8 mouse cellular contexts compared by ENCODE assay signal in the genomic region with DNA sequence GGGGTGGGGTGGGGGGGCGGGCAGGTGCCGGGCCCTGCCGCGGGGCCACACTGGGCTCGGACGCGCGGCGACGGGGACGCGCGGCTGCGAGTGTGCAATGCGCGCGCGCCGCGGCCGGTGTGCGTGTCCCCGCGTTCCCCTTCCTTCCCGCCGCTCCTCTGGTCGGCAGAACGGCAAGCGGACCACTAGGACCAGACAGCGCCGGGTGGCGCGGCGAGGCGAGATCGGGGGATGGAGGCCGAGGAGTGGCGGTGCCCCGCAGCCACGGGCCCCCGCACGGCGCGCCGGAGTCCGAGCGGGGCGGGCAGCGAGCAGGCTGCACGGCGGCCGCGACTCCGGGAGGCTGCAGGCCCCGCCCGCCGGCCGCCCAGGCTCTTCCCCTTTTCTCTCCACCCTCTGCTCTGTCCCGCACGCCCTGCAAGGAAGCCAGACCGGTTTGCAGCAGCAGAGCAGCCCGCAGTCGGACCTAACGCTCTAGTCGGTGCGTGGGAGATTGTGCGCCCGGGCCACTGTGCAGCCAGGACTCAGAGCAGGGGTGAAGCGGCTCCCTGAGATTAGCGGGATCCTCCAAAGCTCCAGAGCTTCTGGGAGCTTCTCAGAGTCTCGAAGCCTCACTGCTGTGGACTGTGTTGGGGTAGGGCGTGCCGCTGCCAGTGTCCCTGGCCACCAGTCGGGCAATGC. TPM values are rescaled to one million over a fixed set of nuclear protein-coding genes. Genes with fewer than 3 reads are reported as not detected.
A peak's percentile ranks its signal among the peaks of the same experiment; 100 is the strongest.
DNase-seq lines count a peak whose midpoint lies in the region; ATAC-seq and TF ChIP-seq lines count a peak whose summit lies in the region.

No protein-coding gene starts in this region.

- TF ChIP-seq EP300 in heart, postnatal 0 days (IDR thresholded peaks at IDR 0.05; ENCODE audit: low read depth): no peak
- no peak for TF ChIP-seq EP300 in liver, postnatal 0 days (IDR thresholded peaks at IDR 0.05; ENCODE audit: low read depth)

- no peaks in the 10 kb centered on the region for H3K36me3 ChIP-seq in forebrain, embryonic 11.5 days (ENCODE audit: control insufficient read depth, insufficient read depth, low read length)
- H3K36me3 ChIP-seq in heart, postnatal 0 days (replicated peaks; ENCODE audit: control insufficient read depth, insufficient read depth, low read length): no peaks in the 10 kb centered on the region
- H3K36me3 ChIP-seq in liver, postnatal 0 days (replicated peaks; ENCODE audit: insufficient read depth, low read length): no peaks in the 10 kb centered on the region
- no peaks in the 10 kb centered on the region for H3K36me3 ChIP-seq in neural tube, embryonic 13.5 days
- no peaks in the 10 kb centered on the region for H3K36me3 ChIP-seq in testis, adult 2 months (ENCODE audit: control insufficient read depth, insufficient read depth, low read length)

- H3K27ac ChIP-seq in forebrain, embryonic 11.5 days (ENCODE audit: low read depth, low read length): peak overlapping the region; percentile 18; the same call in 1 of the 2 replicates
- peak overlapping the region; percentile 94 for H3K27ac ChIP-seq in heart, postnatal 0 days (ENCODE audit: low read depth)
- peak overlapping the region; percentile 80 for H3K27ac ChIP-seq in liver, postnatal 0 days (ENCODE audit: low read depth)
- H3K27ac ChIP-seq in neural tube, embryonic 13.5 days (replicated peaks): peak overlapping the region; percentile 57
- H3K27ac ChIP-seq in testis, adult 2 months (ENCODE audit: control insufficient read depth, insufficient read depth, low read depth, low read length): peak overlapping the region; percentile 18

- H3K9me3 ChIP-seq in forebrain, embryonic 11.5 days (ENCODE audit: control insufficient read depth, low read length): no peaks in the 10 kb centered on the region
- H3K9me3 ChIP-seq in heart, postnatal 0 days (replicated peaks; ENCODE audit: control insufficient read depth, low read length): no peaks in the 10 kb centered on the region
- H3K9me3 ChIP-seq in liver, postnatal 0 days (ENCODE audit: low read length): no peaks in the 10 kb centered on the region
- H3K9me3 ChIP-seq in neural tube, embryonic 13.5 days: no peaks in the 10 kb centered on the region

- peak; percentile 63 for TF ChIP-seq POLR2A in testis, adult 2 months (IDR thresholded peaks at IDR 0.05; ENCODE audit: control insufficient read depth, low read depth, low read length)

- peak overlapping the region; percentile 87 for H3K4me2 ChIP-seq in forebrain, embryonic 11.5 days (ENCODE audit: low read depth, low read length, severe bottlenecking)
- peak overlapping the region; percentile 91 for H3K4me2 ChIP-seq in heart, postnatal 0 days (ENCODE audit: low read depth, low read length)
- peak overlapping the region; percentile 95 for H3K4me2 ChIP-seq in liver, postnatal 0 days (ENCODE audit: low read depth, low read length)
- peak overlapping the region; percentile 97 for H3K4me2 ChIP-seq in neural tube, embryonic 13.5 days

- H3K9ac ChIP-seq in forebrain, embryonic 11.5 days (ENCODE audit: low read length): peak overlapping the region; percentile 83
- H3K9ac ChIP-seq in heart, postnatal 0 days (replicated peaks; ENCODE audit: low read depth, low read length): peak overlapping the region; percentile 76
- H3K9ac ChIP-seq in liver, postnatal 0 days (replicated peaks): peak overlapping the region; percentile 85
- peak overlapping the region; percentile 81 for H3K9ac ChIP-seq in neural tube, embryonic 13.5 days

- ATAC-seq in forebrain, embryonic 11.5 days (replicated peaks; ENCODE audit: low FRiP score): peak; percentile 87
- ATAC-seq in heart, postnatal 0 days (ENCODE audit: insufficient read depth, low read depth): peak; percentile 80
- peak; percentile 90 for ATAC-seq in liver, postnatal 0 days
- peak; percentile 92 for ATAC-seq in neural tube, embryonic 13.5 days (ENCODE audit: low read depth)

- peak overlapping the region; percentile 80 for H3K4me3 ChIP-seq in forebrain, embryonic 11.5 days (ENCODE audit: low read depth, low read length)
- peak overlapping the region; percentile 98 for H3K4me3 ChIP-seq in heart, postnatal 0 days (ENCODE audit: low read depth, low read length)
- H3K4me3 ChIP-seq in liver, postnatal 0 days (ENCODE audit: low read depth, low read length): peak overlapping the region; percentile 77
- H3K4me3 ChIP-seq in neural tube, embryonic 13.5 days: peak overlapping the region; percentile 80
- peak overlapping the region; percentile 86 for H3K4me3 ChIP-seq in testis, adult 2 months (ENCODE audit: control insufficient read depth, low read depth, low read length)

- no peak for TF ChIP-seq CTCF in heart, postnatal 0 days (IDR thresholded peaks at IDR 0.05; ENCODE audit: low read depth)
- no peak for TF ChIP-seq CTCF in liver, postnatal 0 days (IDR thresholded peaks at IDR 0.05; ENCODE audit: low read depth)
- TF ChIP-seq CTCF in testis, adult 2 months (IDR thresholded peaks at IDR 0.05; ENCODE audit: control insufficient read depth, insufficient read depth, insufficient replicate concordance, low read depth, low read length): no peak

- DNase-seq in CD4-positive helper T cell, adult 2 months (ENCODE audit: low read depth, low spot score): peak; percentile 33
- DNase-seq in c-Kit-positive CD71-positive TER-119-negative erythroid progenitor cells, embryonic 14.5 days (ENCODE audit: low read depth): peak; percentile 50
- DNase-seq in forebrain, embryonic 11.5 days (ENCODE audit: low spot score): peak; percentile 87
- peak; percentile 72 for DNase-seq in heart, postnatal 0 days (ENCODE audit: low spot score)
- DNase-seq in kidney, postnatal 36 days: peak; percentile 58 to 77
- peak; percentile 84 for DNase-seq in liver, postnatal 0 days

- H3K4me1 ChIP-seq in forebrain, embryonic 11.5 days (replicated peaks; ENCODE audit: control insufficient read depth, insufficient read depth, low read length): peaks cover 3% of the 10 kb centered on the region; the same call in 1 of the 2 replicates
- H3K4me1 ChIP-seq in heart, postnatal 0 days (ENCODE audit: control insufficient read depth, insufficient read depth): peaks cover 23% of the 10 kb centered on the region
- peaks cover 34% of the 10 kb centered on the region for H3K4me1 ChIP-seq in liver, postnatal 0 days (ENCODE audit: insufficient read depth)
- H3K4me1 ChIP-seq in neural tube, embryonic 13.5 days (replicated peaks): peaks cover 25% of the 10 kb centered on the region
- H3K4me1 ChIP-seq in testis, adult 2 months (ENCODE audit: control insufficient read depth, insufficient read depth, low read length): peaks cover 17% of the 10 kb centered on the region

- peaks cover 6% of the 10 kb centered on the region for H3K27me3 ChIP-seq in forebrain, embryonic 11.5 days (ENCODE audit: control insufficient read depth, insufficient read depth, low read length)
- H3K27me3 ChIP-seq in heart, postnatal 0 days (ENCODE audit: control insufficient read depth, insufficient read depth, low read length): no peaks in the 10 kb centered on the region
- peaks cover 39% of the 10 kb centered on the region for H3K27me3 ChIP-seq in liver, postnatal 0 days (ENCODE audit: insufficient read depth, low read length)
- peaks cover 24% of the 10 kb centered on the region for H3K27me3 ChIP-seq in neural tube, embryonic 13.5 days
- H3K27me3 ChIP-seq in testis, adult 2 months (ENCODE audit: control insufficient read depth, insufficient read depth, low read length): 0 out of 2 replicates have a peak, but pooled peaks cover 3% of the 10 kb centered on the region

- under 1% methylated on average over 69 of the region's 74 CpGs for WGBS in forebrain, embryonic 11.5 days
- WGBS in heart, postnatal 0 days: under 1% methylated on average over 53 of the region's 74 CpGs
- WGBS in liver, postnatal 0 days (ENCODE audit: insufficient replicate concordance): under 1% methylated on average over 38 of the region's 74 CpGs
- under 1% methylated on average over 35 of the region's 74 CpGs for WGBS in neural tube, embryonic 13.5 days

RNA-seq across cellular contexts. Expression of a gene that starts 0.4 kb away (rescaled TPM):
- 2.2 and 2.3 TPM in 2 replicates for polyA plus RNA-seq in forebrain, embryonic 11.5 days (2014; fragmentation: Nextera tagmentation; extraction: Ambion mirVana)
- total RNA-seq in heart, postnatal 0 days (2014; rRNA removed; ENCODE audit: low replicate concordance): 19.2 and 26.6 TPM in 2 replicates
- 12.2 and 14.0 TPM in 2 replicates for polyA plus RNA-seq in heart, postnatal 0 days (2015; fragmentation: Nextera tagmentation; extraction: Ambion mirVana)
- 3.0 and 4.4 TPM in 2 replicates for polyA plus RNA-seq in liver, postnatal 0 days (2015; fragmentation: Nextera tagmentation; extraction: Ambion mirVana)
- polyA plus RNA-seq in neural tube, embryonic 13.5 days (2015; fragmentation: Nextera tagmentation; extraction: Ambion mirVana): 0.82 and 1.4 TPM in 2 replicates
- polyA plus RNA-seq in testis, adult 2 months (2012; rRNA removed): 5.1 and 6.1 TPM in 2 replicates

Comparison
In these comparisons a context has a peak if more than half of its experiments do, and no peak if none do; other contexts are left out.
1. Peak in every context shown above with its lines: DNase-seq, ATAC-seq, H3K4me3 ChIP-seq and H3K27ac ChIP-seq.
2. DNase-seq: peak in every context shown above with its lines; median percentile 87 in forebrain, embryonic 11.5 days; 84 in liver, postnatal 0 days; 72 in heart, postnatal 0 days; 68 in kidney, postnatal 36 days; 50 in c-Kit-positive CD71-positive TER-119-negative erythroid progenitor cells, embryonic 14.5 days; 33 in CD4-positive helper T cell, adult 2 months.
3. H3K27ac ChIP-seq: peak in every context shown above with its lines; median percentile 94 in heart, postnatal 0 days; 80 in liver, postnatal 0 days; 57 in neural tube, embryonic 13.5 days; 18 in forebrain, embryonic 11.5 days; 18 in testis, adult 2 months.